Mouse (Mus musculus) hindbrain, embryonic 15.5 days (tissue): ENCODE data around the gene Nlgn3. TPM values are rescaled to one million over a fixed set of nuclear protein-coding genes. Genes with fewer than 3 reads are reported as not detected.

ENCODE experiments used
- ATAC-seq: fragments of 200-750 bp; cut with Nextera tagmentation; 2 replicates; pipeline ENCODE4 v1.8.0; 2017; ENCODE audit warnings: low read depth, moderate number of reproducible peaks, moderate TSS enrichment; ENCODE audit not compliant: low FRiP score
- H3K27ac ChIP-seq: fragments of 300-500 bp; sonication (generic); replicated peaks from 2 replicates; pipeline ENCODE4 v1.5.1; 2015; ENCODE audit warnings: mild to moderate bottlenecking, inconsistent platforms
- H3K27me3 ChIP-seq: fragments of 300-500 bp; sonication (generic); 2 replicates; pipeline ENCODE4 v1.6.1; 2015; ENCODE audit warnings: control low read depth, inconsistent platforms
- H3K36me3 ChIP-seq: fragments of 300-500 bp; sonication (generic); 2 replicates; pipeline ENCODE4 v1.6.1; 2015; ENCODE audit warnings: control low read depth, inconsistent platforms
- H3K4me1 ChIP-seq: fragments of 300-500 bp; sonication (generic); replicated peaks from 2 replicates; pipeline ENCODE4 v1.6.1; 2015; ENCODE audit warnings: control low read depth, inconsistent platforms
- H3K4me2 ChIP-seq: fragments of 300-500 bp; sonication (generic); 2 replicates; pipeline ENCODE4 v1.6.1; 2015; ENCODE audit warnings: moderate library complexity, mild to moderate bottlenecking, inconsistent platforms
- H3K4me3 ChIP-seq: fragments of 300-500 bp; sonication (generic); 2 replicates; pipeline ENCODE4 v1.5.1; 2015; ENCODE audit warnings: mild to moderate bottlenecking, inconsistent platforms
- H3K9ac ChIP-seq: fragments of 300-500 bp; sonication (generic); 2 replicates; pipeline ENCODE4 v1.6.1; 2015; ENCODE audit warnings: inconsistent platforms
- H3K9me3 ChIP-seq: fragments of 300-500 bp; sonication (generic); 2 replicates; pipeline ENCODE4 v1.6.1; 2016; ENCODE audit warnings: control low read depth, inconsistent platforms
- WGBS: fragments of 180-500 bp; shearing (Covaris S2); methylation state at CpG from one replicate; pipeline ENCODE4 v1.1.7; 2015; 5-methylcytosine and 5-hydroxymethylcytosine counted together
- polyA plus RNA-seq: library from polyadenylated mRNA; unstranded; fragments of >200 nt; fragmentation: Nextera tagmentation; extraction: Ambion mirVana; gene quantifications from 2 replicates; pipeline ENCODE4 v1.2.1, GENCODE M21; 2015

The Nlgn3 gene
- polyA plus RNA-seq, 1 experiment from 2014 or later: 87.8 TPM

- Histone ChIP-seq H3K27me3 (no peaks in the 10 kb centered on the region), H3K4me3 (peak within 1 kb of the TSS; percentile 58), H3K36me3 (no peaks in the 10 kb centered on the region), H3K9ac (peak within 1 kb of the TSS; percentile 51), H3K27ac (peak within 1 kb of the TSS; percentile 70), H3K4me1 (peaks cover 13% of the 10 kb centered on the region; the same call in 1 of the 2 replicates), H3K4me2 (peak within 1 kb of the TSS; percentile 58), H3K9me3 (no peaks in the 10 kb centered on the region)
- WGBS: 25% methylated on average over 45 of the region's 54 CpGs
- ATAC-seq: peak; percentile 99
Measured at GRCm38 (mm10) chrX:101273875-101274738, 24.9 kb upstream of the Nlgn3 start, which contains the start of gene Med12. Med12 (plus strand) TSS chrX:101274030.

DNA sequence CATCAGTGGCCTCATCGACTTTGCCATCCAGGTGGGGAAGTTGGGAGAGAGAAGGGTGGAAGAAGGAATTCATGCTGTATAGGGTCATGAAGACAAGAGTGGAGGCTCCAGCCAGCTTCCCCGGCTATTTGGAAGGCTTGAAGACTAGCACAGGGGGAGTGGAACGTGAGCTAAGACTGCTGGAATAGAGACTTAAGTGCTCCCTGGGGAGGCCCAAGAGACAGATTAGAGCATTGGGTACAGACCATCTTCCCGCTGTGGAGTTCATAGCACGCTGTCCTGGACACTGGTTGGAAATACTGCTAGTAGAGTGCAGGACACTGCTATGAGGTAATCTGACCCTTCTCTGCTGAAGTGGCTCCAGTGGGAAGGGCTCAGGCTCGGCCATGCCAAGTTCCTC, 16.2 kb upstream of the Nlgn3 start:
- Histone ChIP-seq H3K4me2 (no peak overlapping the region), H3K9me3 (no peaks in the 10 kb centered on the region), H3K9ac (no peak overlapping the region), H3K4me3 (no peak overlapping the region), H3K4me1 (no peaks in the 10 kb centered on the region), H3K27me3 (no peaks in the 10 kb centered on the region), H3K27ac (no peak overlapping the region), H3K36me3 (peaks cover 11% of the 10 kb centered on the region; the same call in 1 of the 2 replicates)
- WGBS: 84% methylated on average over 6 of the region's 6 CpGs
- no peak for ATAC-seq

GRCm38 (mm10) chrX:101285534-101285933, 13.4 kb upstream of the Nlgn3 start:
- 28% methylated on average over 6 of the region's 6 CpGs for WGBS
- Histone ChIP-seq H3K4me1 (no peaks in the 10 kb centered on the region), H3K4me2 (no peak overlapping the region), H3K9ac (no peak overlapping the region), H3K9me3 (no peaks in the 10 kb centered on the region), H3K36me3 (peaks cover 14% of the 10 kb centered on the region), H3K4me3 (no peak overlapping the region), H3K27me3 (no peaks in the 10 kb centered on the region), H3K27ac (no peak overlapping the region)
- peak; percentile 45; the same call in 1 of the 2 replicates for ATAC-seq

DNA sequence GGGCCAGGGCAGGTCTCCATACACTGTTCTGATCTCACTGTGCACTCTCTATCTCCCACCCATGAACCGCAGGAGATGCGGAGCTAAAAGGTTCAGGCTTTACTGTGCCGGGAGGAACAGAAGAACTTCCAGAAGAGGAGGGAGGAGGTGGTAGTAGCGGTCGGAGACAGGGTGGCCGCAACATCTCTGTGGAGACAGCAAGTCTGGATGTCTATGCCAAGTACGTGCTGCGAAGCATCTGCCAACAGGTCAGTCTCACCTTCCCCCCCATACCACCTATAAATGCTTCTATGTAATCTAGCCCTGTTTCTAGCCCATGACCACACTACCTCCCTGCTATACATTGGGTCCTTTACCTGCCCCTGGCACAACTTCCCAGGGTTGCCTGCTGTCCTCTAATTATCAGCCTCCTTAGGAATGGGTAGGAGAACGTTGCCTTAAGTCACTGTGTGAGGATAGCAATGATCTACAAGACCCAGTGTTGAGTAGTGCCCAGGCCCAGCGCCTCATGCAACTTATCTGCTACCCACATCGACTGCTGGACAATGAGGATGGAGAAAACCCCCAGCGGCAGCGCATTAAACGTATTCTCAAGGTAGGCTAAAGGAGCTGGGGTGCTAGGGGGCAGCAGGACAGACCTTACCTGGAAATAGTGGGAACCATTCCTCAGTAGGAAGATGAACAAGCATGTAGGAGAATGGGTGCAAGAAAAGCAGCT, 12.9 kb upstream of the Nlgn3 start:
- Histone ChIP-seq H3K4me3 (no peak overlapping the region), H3K9me3 (no peaks in the 10 kb centered on the region), H3K27ac (no peak overlapping the region), H3K4me2 (no peak overlapping the region), H3K9ac (no peak overlapping the region), H3K27me3 (no peaks in the 10 kb centered on the region), H3K36me3 (peaks cover 13% of the 10 kb centered on the region; the same call in 1 of the 2 replicates), H3K4me1 (no peaks in the 10 kb centered on the region)
- WGBS: 92% methylated on average over 14 of the region's 14 CpGs
- no peak for ATAC-seq

DNA sequence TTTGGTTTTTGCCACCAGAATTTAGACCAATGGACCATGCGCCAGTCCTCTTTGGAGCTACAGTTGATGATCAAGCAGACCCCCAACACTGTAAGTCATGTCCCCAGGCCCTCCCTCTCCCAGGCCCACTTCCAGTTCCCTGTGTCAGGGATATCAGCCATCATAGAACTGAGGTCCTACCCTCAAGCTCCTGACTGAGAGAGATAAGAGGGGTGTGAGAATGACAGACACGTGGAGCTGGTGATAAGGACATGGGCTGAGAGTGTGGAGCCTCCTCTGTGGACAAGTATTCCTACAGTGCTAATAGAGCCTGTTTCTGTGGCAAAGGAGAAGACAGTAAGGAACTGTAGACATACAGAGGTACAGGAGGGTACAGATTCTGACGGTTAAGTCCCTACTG, 11.4 kb upstream of the Nlgn3 start:
- no peaks in the 10 kb centered on the region for H3K9me3 ChIP-seq
- 93% methylated on average over 3 of the region's 3 CpGs for WGBS
- no peak overlapping the region for H3K27ac ChIP-seq
- H3K9ac ChIP-seq: no peak overlapping the region
- H3K27me3 ChIP-seq: no peaks in the 10 kb centered on the region
- ATAC-seq: no peak
- H3K4me3 ChIP-seq: no peak overlapping the region
- H3K4me2 ChIP-seq: no peak overlapping the region
- H3K4me1 ChIP-seq: no peaks in the 10 kb centered on the region
- H3K36me3 ChIP-seq: peaks cover 11% of the 10 kb centered on the region; the same call in 1 of the 2 replicates

GRCm38 (mm10) chrX:101288432-101288831, 10.5 kb upstream of the Nlgn3 start:
- 94% methylated on average over 6 of the region's 6 CpGs for WGBS
- Histone ChIP-seq H3K36me3 (peaks cover 10% of the 10 kb centered on the region; the same call in 1 of the 2 replicates), H3K4me1 (no peaks in the 10 kb centered on the region), H3K9ac (no peak overlapping the region), H3K4me3 (no peak overlapping the region), H3K27ac (no peak overlapping the region), H3K27me3 (no peaks in the 10 kb centered on the region), H3K9me3 (no peaks in the 10 kb centered on the region), H3K4me2 (no peak overlapping the region)
- ATAC-seq: no peak

- peaks cover 10% of the 10 kb centered on the region; the same call in 1 of the 2 replicates for H3K36me3 ChIP-seq
Measured at GRCm38 (mm10) chrX:101289037-101289436, 9.9 kb upstream of the Nlgn3 start.

GRCm38 (mm10) chrX:101290111-101290510, 8.9 kb upstream of the Nlgn3 start:
- H3K27me3 ChIP-seq: no peaks in the 10 kb centered on the region
- no peaks in the 10 kb centered on the region for H3K4me1 ChIP-seq
- H3K9me3 ChIP-seq: no peaks in the 10 kb centered on the region
- no peak overlapping the region for H3K4me2 ChIP-seq
- 91% methylated on average over 10 of the region's 10 CpGs for WGBS
- H3K27ac ChIP-seq: no peak overlapping the region
- no peak overlapping the region for H3K9ac ChIP-seq
- no peak for ATAC-seq
- no peak overlapping the region for H3K4me3 ChIP-seq
- peaks cover 10% of the 10 kb centered on the region; the same call in 1 of the 2 replicates for H3K36me3 ChIP-seq

More at GRCm38 (mm10) chrX:101289037-101289436, 9.9 kb upstream of the Nlgn3 start:
- Histone ChIP-seq H3K9ac (no peak overlapping the region), H3K9me3 (no peaks in the 10 kb centered on the region), H3K4me1 (no peaks in the 10 kb centered on the region), H3K4me3 (no peak overlapping the region), H3K27me3 (no peaks in the 10 kb centered on the region), H3K27ac (no peak overlapping the region), H3K4me2 (no peak overlapping the region)
- WGBS: 96% methylated on average over 7 of the region's 7 CpGs
- ATAC-seq: no peak

GRCm38 (mm10) chrX:101299473-101300426, 782 bp downstream of the Nlgn3 start:
- peak overlapping the region; percentile 90 for H3K27ac ChIP-seq
- H3K4me3 ChIP-seq: peak overlapping the region; percentile 55
- 20% methylated on average over 13 of the region's 13 CpGs for WGBS
- H3K27me3 ChIP-seq: no peaks in the 10 kb centered on the region
- H3K36me3 ChIP-seq: no peaks in the 10 kb centered on the region
- peak overlapping the region; percentile 60 for H3K4me2 ChIP-seq
- H3K9me3 ChIP-seq: no peaks in the 10 kb centered on the region
- peaks cover 34% of the 10 kb centered on the region for H3K4me1 ChIP-seq
- ATAC-seq: peak; percentile 73
- H3K9ac ChIP-seq: peak overlapping the region; percentile 72

DNA sequence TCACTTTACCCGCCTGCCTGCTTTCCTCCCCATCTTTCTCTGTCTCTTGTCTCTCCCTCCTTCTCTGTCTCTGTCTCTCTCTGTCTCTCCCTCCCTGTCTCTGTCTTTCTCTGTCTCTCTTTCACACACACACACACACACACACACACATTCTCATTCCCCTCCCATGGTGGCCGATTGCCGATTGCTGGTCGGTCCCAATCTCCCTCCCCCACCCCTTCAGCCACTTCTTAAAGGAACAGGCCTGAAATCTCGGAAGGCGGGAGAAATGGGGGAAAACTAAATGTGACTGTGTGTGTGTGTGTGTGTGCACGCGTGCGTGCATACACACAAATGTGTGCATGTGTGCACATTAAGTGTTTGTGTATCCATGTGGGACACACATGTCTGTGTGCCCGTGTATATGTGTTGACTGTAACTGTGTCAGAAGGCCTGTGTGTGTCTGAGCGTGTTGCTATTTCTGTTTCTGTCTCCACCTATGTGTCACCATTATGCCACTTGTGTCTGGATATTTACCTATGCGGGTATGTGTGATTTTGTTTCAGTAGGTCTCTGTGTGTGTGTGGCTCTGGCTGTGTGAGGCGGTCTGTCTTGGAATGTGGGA, 1.6 kb downstream of the Nlgn3 start:
- ATAC-seq: peak; percentile 59
- Histone ChIP-seq H3K4me2 (peak overlapping the region; percentile 60), H3K36me3 (no peaks in the 10 kb centered on the region), H3K9ac (peak overlapping the region; percentile 72), H3K9me3 (no peaks in the 10 kb centered on the region), H3K27me3 (no peaks in the 10 kb centered on the region), H3K4me1 (peaks cover 34% of the 10 kb centered on the region), H3K4me3 (peak overlapping the region; percentile 55), H3K27ac (peak overlapping the region; percentile 90)
- 23% methylated on average over 13 of the region's 13 CpGs for WGBS

DNA sequence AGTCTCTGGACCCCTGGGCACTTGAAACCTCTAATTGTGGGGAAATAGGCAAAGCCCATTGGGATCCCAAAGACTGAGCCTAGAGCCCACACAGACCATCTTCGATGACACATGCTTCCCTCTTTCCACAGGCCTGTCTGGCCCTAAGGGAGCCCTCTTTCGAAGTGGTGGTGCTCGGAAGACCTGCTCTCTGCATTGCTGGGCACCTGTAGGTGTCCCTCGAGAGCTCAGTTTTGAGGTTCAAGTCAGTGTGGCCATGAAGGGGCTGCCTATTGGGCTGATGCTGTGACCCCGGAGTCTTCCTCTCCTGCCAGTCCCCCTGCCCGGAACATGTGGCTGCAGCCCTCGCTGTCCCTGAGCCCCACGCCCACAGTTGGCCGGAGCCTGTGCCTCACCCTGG, 2.7 kb downstream of the Nlgn3 start:
- no peak overlapping the region for H3K27ac ChIP-seq
- H3K36me3 ChIP-seq: no peaks in the 10 kb centered on the region
- peaks cover 34% of the 10 kb centered on the region for H3K4me1 ChIP-seq
- no peaks in the 10 kb centered on the region for H3K9me3 ChIP-seq
- peak overlapping the region; percentile 60 for H3K4me2 ChIP-seq
- no peaks in the 10 kb centered on the region for H3K27me3 ChIP-seq
- 69% methylated on average over 9 of the region's 9 CpGs for WGBS
- no peak for ATAC-seq
- H3K9ac ChIP-seq: peak overlapping the region; percentile 72
- peak overlapping the region; percentile 55 for H3K4me3 ChIP-seq
